18 mouse cellular contexts compared by ENCODE assay signal in genomic region chr9:107746679-107747078, GRCm38 (mm10). TPM values are rescaled to one million over a fixed set of nuclear protein-coding genes. Genes with fewer than 3 reads are reported as not detected.
DNase-seq lines count a peak whose midpoint lies in the region; ATAC-seq and TF ChIP-seq lines count a peak whose summit lies in the region.
"Had no signal": no experiment of that assay in that cellular context is flagged by ENCODE, and none has a peak within 500 bp of the region (broad histone marks: within the 10 kb centered on the region; RNA-seq: fewer than 3 reads in every experiment).

No protein-coding gene starts in this region.

- no peak for TF ChIP-seq EP300 in liver, postnatal 0 days (IDR thresholded peaks at IDR 0.05; ENCODE audit: low read depth)

- H3K27me3 ChIP-seq in forebrain, postnatal 0 days (ENCODE audit: insufficient read depth, low read length): no peaks in the 10 kb centered on the region
- H3K27me3 ChIP-seq in forebrain, embryonic 10.5 days (ENCODE audit: poor library complexity, severe bottlenecking): no peaks in the 10 kb centered on the region
- no peaks in the 10 kb centered on the region for H3K27me3 ChIP-seq in liver, postnatal 0 days (ENCODE audit: insufficient read depth, low read length)
- no peaks in the 10 kb centered on the region for H3K27me3 ChIP-seq in liver, embryonic 11.5 days (replicated peaks; ENCODE audit: control insufficient read depth, insufficient read depth, low read length)
- no peaks in the 10 kb centered on the region for H3K27me3 ChIP-seq in splenic B cell, adult 2 months (ENCODE audit: control insufficient read depth, insufficient read depth, low read length, poor library complexity, severe bottlenecking)
- H3K27me3 ChIP-seq: embryonic facial prominence, embryonic 15.5 days; forebrain, embryonic 15.5 days; heart, embryonic 13.5 days; hindbrain, embryonic 13.5 days; limb, embryonic 13.5 days; midbrain, embryonic 12.5 days had no signal

- peaks cover 96% of the 10 kb centered on the region for H3K36me3 ChIP-seq in forebrain, postnatal 0 days (ENCODE audit: insufficient read depth)
- peaks cover 100% of the 10 kb centered on the region for H3K36me3 ChIP-seq in forebrain, embryonic 10.5 days (replicated peaks)
- peaks cover 98% of the 10 kb centered on the region for H3K36me3 ChIP-seq in liver, postnatal 0 days (replicated peaks; ENCODE audit: insufficient read depth, low read length)
- peaks cover 87% of the 10 kb centered on the region for H3K36me3 ChIP-seq in liver, embryonic 11.5 days (ENCODE audit: control insufficient read depth, insufficient read depth, low read length)
- H3K36me3 ChIP-seq in splenic B cell, adult 2 months (ENCODE audit: control insufficient read depth, insufficient read depth, low read length, poor library complexity, severe bottlenecking): peaks cover 47% of the 10 kb centered on the region

- no peaks in the 10 kb centered on the region for H3K9me3 ChIP-seq in forebrain, postnatal 0 days (ENCODE audit: low read length)
- no peaks in the 10 kb centered on the region for H3K9me3 ChIP-seq in forebrain, embryonic 10.5 days
- no peaks in the 10 kb centered on the region for H3K9me3 ChIP-seq in liver, postnatal 0 days (ENCODE audit: low read length)
- H3K9me3 ChIP-seq in liver, embryonic 11.5 days (ENCODE audit: control insufficient read depth, low read length): no peaks in the 10 kb centered on the region
- H3K9me3 ChIP-seq: embryonic facial prominence, embryonic 15.5 days; forebrain, embryonic 15.5 days; hindbrain, embryonic 13.5 days; midbrain, embryonic 12.5 days had no signal

- peak; percentile 41 for TF ChIP-seq CTCF in forebrain, postnatal 0 days (IDR thresholded peaks at IDR 0.05; ENCODE audit: low read depth)
- TF ChIP-seq CTCF in liver, postnatal 0 days (IDR thresholded peaks at IDR 0.05; ENCODE audit: low read depth): peak; percentile 49

- 93% methylated on average over 3 of the region's 3 CpGs for WGBS in forebrain, postnatal 0 days
- WGBS in forebrain, embryonic 10.5 days: 95% methylated on average over 3 of the region's 3 CpGs
- 91% methylated on average over 3 of the region's 3 CpGs for WGBS in liver, postnatal 0 days (ENCODE audit: insufficient replicate concordance)
- WGBS in liver, embryonic 11.5 days: 90% methylated on average over 3 of the region's 3 CpGs

- ATAC-seq in forebrain, postnatal 0 days: no peak
- no peak for ATAC-seq in liver, postnatal 0 days
- no peak for ATAC-seq in liver, embryonic 11.5 days (replicated peaks; ENCODE audit: low FRiP score)
- ATAC-seq: forebrain, embryonic 15.5 days had no signal

- no peak overlapping the region for H3K4me2 ChIP-seq in forebrain, postnatal 0 days (ENCODE audit: low read depth)
- H3K4me2 ChIP-seq in liver, postnatal 0 days (ENCODE audit: low read depth, low read length): no peak overlapping the region
- H3K4me2 ChIP-seq in liver, embryonic 11.5 days: no peak overlapping the region
- H3K4me2 ChIP-seq: embryonic facial prominence, embryonic 15.5 days; forebrain, embryonic 15.5 days; heart, embryonic 13.5 days; hindbrain, embryonic 13.5 days; limb, embryonic 13.5 days; midbrain, embryonic 12.5 days had no signal

- H3K9ac ChIP-seq in forebrain, postnatal 0 days: no peak overlapping the region
- no peak overlapping the region for H3K9ac ChIP-seq in liver, postnatal 0 days (replicated peaks)
- no peak overlapping the region for H3K9ac ChIP-seq in liver, embryonic 11.5 days (ENCODE audit: low read depth, low read length)
- H3K9ac ChIP-seq: embryonic facial prominence, embryonic 15.5 days; forebrain, embryonic 15.5 days; heart, embryonic 13.5 days; hindbrain, embryonic 13.5 days; limb, embryonic 13.5 days; midbrain, embryonic 12.5 days had no signal

- no peaks in the 10 kb centered on the region for H3K4me1 ChIP-seq in forebrain, postnatal 0 days (ENCODE audit: insufficient read depth)
- H3K4me1 ChIP-seq in forebrain, embryonic 10.5 days: no peaks in the 10 kb centered on the region
- no peaks in the 10 kb centered on the region for H3K4me1 ChIP-seq in liver, postnatal 0 days (ENCODE audit: insufficient read depth)
- H3K4me1 ChIP-seq in liver, embryonic 11.5 days (replicated peaks; ENCODE audit: control insufficient read depth, insufficient read depth, low read length): 0 out of 2 replicates have a peak, but pooled peaks cover 5% of the 10 kb centered on the region
- H3K4me1 ChIP-seq: embryonic facial prominence, embryonic 15.5 days; forebrain, embryonic 15.5 days; hindbrain, embryonic 13.5 days; limb, embryonic 13.5 days; midbrain, embryonic 12.5 days had no signal

- DNase-seq in forebrain, postnatal 0 days: no peak
- no peak for DNase-seq in forebrain, embryonic 10.5 days (ENCODE audit: extremely low spot score, low spot score)
- no peak for DNase-seq in liver, postnatal 0 days
- DNase-seq in liver, embryonic 11.5 days (ENCODE audit: low spot score): no peak
- DNase-seq in NIH3T3 (ENCODE audit: low read depth): peak; percentile 45
- peak; percentile 24 for DNase-seq in splenic B cell, adult 2 months (ENCODE audit: low read depth, low spot score)
- no peak for DNase-seq in adrenal gland, postnatal 25 days
- no peak for DNase-seq in right cerebral cortex, postnatal 36 days (ENCODE audit: low spot score in 2 of 2)
- DNase-seq: cerebellum, postnatal 14 days; gastrocnemius, postnatal 25 days; kidney, postnatal 25 days; lung, postnatal 14 days had no signal

- no peak overlapping the region for H3K4me3 ChIP-seq in forebrain, postnatal 0 days (ENCODE audit: low read depth, low read length)
- H3K4me3 ChIP-seq in forebrain, embryonic 10.5 days: no peak overlapping the region
- H3K4me3 ChIP-seq in liver, postnatal 0 days (ENCODE audit: low read depth, low read length): no peak overlapping the region
- H3K4me3 ChIP-seq in liver, embryonic 11.5 days (ENCODE audit: low read depth, low read length): no peak overlapping the region
- H3K4me3 ChIP-seq: embryonic facial prominence, embryonic 15.5 days; forebrain, embryonic 15.5 days; heart, embryonic 13.5 days; hindbrain, embryonic 13.5 days; limb, embryonic 13.5 days; midbrain, embryonic 12.5 days had no signal

- H3K27ac ChIP-seq in forebrain, postnatal 0 days (ENCODE audit: low read depth, low read length): no peak overlapping the region
- H3K27ac ChIP-seq in forebrain, embryonic 10.5 days: no peak overlapping the region
- no peak overlapping the region for H3K27ac ChIP-seq in liver, postnatal 0 days (ENCODE audit: low read depth)
- no peak overlapping the region for H3K27ac ChIP-seq in liver, embryonic 11.5 days (ENCODE audit: low read depth, low read length)
- H3K27ac ChIP-seq: embryonic facial prominence, embryonic 15.5 days; forebrain, embryonic 15.5 days; heart, embryonic 13.5 days; hindbrain, embryonic 13.5 days; limb, embryonic 13.5 days; midbrain, embryonic 12.5 days had no signal

RNA-seq across cellular contexts. Expression of gene Rbm5, which starts 24.1 kb away (rescaled TPM):
- total RNA-seq in forebrain, postnatal 0 days (2014; rRNA removed): 173 and 208 TPM in 2 replicates
- polyA plus RNA-seq in forebrain, postnatal 0 days (2015; fragmentation: Nextera tagmentation; extraction: Ambion mirVana): 111 and 152 TPM in 2 replicates
- polyA plus RNA-seq in forebrain, embryonic 10.5 days (2016; fragmentation: Nextera tagmentation; extraction: Ambion mirVana): 185 and 192 TPM in 2 replicates
- polyA plus RNA-seq in liver, postnatal 0 days (2015; fragmentation: Nextera tagmentation; extraction: Ambion mirVana): 37.8 and 41.7 TPM in 2 replicates
- polyA plus RNA-seq in liver, embryonic 11.5 days (2014; fragmentation: Nextera tagmentation; extraction: Ambion mirVana): 115 and 123 TPM in 2 replicates
- total RNA-seq in adrenal gland, postnatal 25 days (2021): 135 and 149 TPM in 2 replicates

RNA-seq across cellular contexts. Expression of gene Sema3f, which starts 36.4 kb away (rescaled TPM):
- total RNA-seq in forebrain, postnatal 0 days (2014; rRNA removed): 56.6 and 61.4 TPM in 2 replicates
- 7.1 and 7.8 TPM in 2 replicates for polyA plus RNA-seq in forebrain, postnatal 0 days (2015; fragmentation: Nextera tagmentation; extraction: Ambion mirVana)
- polyA plus RNA-seq in forebrain, embryonic 10.5 days (2016; fragmentation: Nextera tagmentation; extraction: Ambion mirVana): 10.0 and 11.2 TPM in 2 replicates
- 0.76 and 1.1 TPM in 2 replicates for polyA plus RNA-seq in liver, postnatal 0 days (2015; fragmentation: Nextera tagmentation; extraction: Ambion mirVana)
- polyA plus RNA-seq in liver, embryonic 11.5 days (2014; fragmentation: Nextera tagmentation; extraction: Ambion mirVana): 5.9 and 6.2 TPM in 2 replicates
- total RNA-seq in adrenal gland, postnatal 25 days (2021): 23.1 and 23.6 TPM in 2 replicates

Comparison
In these comparisons a context has a peak if more than half of its experiments do, and no peak if none do; other contexts are left out.
1. DNase-seq: peak in NIH3T3 (single experiment) and splenic B cell, adult 2 months (single experiment); none in forebrain, postnatal 0 days (single experiment), forebrain, embryonic 10.5 days (single experiment), liver, postnatal 0 days (single experiment), liver, embryonic 11.5 days (single experiment), adrenal gland, postnatal 25 days (single experiment) and right cerebral cortex, postnatal 36 days (0 of 2).